Mouse (Mus musculus) lung, postnatal 25 days (tissue): Measurements from ENCODE around the gene Lsg1.
A peak's percentile ranks its signal among the peaks of the same experiment; 100 is the strongest.

Source experiments
- DNase-seq: peaks from one replicate; pipeline ENCODE4 v3.0.0; 2022; ENCODE audit warnings: low spot score

Lsg1 gene

DNA sequence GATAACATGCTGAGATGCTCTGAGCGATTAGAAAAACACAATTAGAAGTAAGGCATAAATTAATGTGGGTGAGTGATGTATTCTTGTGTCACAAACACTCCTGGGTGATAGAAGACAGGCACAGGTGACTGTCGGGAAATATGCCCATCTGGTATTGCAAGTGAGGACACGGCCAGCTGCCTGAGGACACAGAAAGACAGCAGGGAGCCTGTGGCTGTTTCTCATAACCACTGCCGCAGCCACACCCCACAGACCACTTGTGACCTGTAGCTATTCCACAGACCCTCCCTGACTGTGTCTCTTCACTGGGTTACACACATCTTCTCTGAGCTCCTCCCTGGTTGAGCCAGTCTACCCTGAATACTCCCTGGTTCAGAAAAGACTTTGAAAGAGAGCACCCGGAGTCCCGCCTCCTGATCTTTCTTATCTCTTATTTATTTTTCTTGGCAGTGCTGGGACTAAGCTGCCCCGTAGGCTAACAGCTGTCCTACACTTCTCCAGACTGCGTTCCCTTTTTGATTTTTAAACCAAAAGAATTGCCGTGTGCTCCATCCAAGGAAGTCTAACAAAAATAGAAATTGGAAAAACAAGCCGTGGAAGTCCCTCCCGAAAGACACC, 69.6 kb downstream of the Lsg1 start:
- DNase-seq: peak; percentile 34

DNA sequence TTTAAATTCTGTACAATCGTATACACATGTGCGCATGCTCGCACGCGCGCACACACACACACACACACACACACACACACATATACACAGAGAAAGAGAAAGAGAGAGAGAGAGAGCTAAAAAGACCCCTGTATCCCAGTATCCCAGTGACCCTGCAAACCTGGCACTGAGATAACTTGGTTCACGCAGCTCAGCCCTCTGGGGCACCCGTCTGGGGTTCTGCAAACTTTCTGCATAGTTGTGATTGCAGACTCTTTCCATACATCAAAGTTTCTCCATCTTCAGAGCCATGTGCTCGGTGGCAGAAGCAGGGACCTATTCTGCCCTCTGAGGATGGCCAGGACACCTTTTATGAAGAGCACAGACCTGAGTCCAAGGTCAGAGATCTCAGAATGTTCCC, 70.4 kb downstream of the Lsg1 start:
- no peak for DNase-seq

DNA sequence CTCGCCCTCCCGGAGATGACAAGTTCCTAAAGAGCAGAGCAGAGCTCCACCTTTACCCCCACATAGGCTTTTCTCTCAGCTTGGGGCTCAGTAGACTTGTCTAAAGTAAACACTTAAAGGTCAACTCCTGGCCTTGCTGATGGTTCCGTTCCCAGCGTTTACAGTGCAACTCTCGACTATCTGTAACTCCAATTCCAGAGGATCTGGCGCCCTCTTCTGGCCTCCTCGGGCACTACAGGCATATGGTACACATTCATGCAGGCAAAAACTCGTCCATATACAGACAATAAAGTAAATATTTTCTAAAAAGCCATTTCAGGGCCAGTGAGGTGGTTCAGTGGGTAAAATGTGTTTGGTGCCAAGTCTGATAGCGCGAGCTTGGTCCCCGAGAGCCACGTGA, 72.0 kb downstream of the Lsg1 start:
- DNase-seq: no peak

DNA sequence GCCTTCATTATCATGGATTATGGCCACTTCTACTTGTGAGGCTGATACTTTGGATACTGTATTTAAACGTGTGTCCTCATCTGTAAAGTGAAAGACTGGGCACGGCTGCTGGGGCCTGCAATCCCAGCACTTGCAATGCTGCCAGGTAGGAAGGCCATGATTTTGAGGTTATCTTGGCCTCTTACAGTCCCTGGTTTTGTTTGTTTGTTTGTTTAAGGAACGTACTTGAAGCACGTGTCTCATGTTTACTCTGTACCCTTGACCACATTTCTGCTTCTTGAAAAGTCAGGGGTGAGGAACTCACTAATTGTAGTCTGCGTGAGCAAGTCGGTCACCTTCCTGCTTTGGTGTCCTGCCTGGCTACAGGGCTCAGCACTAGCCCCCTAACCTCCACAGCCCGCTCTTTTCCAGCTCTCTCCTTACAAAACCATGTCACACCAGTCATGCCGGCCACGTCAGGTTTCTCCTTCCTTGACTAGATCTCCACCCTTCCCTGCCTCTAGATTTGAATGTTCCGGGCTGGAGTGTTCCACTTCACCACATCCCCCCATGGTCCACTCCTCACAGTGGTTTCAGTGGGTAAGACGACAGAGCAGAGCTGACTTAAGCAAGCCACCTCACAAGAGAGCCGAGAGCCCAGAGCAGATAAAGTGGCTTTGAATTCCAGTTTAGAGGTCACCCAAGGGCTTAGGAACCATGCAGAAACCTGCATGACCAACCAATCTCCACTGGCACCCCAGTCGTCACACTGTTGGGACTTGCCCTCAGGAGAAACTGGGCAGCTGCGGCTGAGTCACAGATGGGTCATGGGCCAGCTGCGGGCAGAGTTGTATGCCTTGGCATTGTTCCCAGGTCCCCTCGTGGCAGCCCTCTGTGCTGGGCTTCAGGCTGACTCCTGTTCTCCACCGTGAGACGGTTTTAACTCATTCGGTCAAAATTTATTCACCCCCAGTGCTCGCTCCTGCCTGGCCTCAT, 74.1 kb downstream of the Lsg1 start:
- DNase-seq: no peak

DNA sequence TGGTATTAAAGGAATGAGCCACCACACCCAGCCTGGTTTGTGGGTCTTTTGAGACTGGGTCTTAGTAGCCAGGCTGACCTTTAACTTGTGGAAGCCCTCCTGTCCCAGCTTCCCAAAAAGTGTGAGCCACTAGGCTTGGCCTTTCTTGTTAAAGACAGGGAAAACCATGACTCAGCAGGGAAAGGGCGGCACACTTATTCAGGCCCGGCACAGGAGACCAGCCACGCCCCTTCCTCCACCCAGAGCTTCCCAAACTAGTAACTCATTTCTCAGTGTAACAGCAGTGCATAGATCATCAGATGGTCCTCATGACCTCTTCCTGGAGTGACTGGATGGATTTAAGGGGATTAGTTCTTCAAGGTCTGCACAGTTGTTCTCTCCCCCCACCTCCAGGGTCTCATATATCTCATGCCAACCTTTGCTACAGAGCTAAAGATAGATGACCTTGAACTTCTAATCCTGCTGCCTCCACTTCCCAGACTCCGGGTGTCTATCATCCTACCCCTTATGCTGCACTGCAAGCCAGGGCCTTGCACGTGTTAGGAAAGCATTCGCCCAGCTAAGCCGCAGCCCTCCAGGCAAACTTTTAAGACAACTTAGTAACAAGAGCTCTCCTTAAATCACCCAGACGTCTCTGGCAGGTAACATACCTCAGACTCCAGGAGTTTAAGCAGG, 74.9 kb downstream of the Lsg1 start:
- no peak for DNase-seq

DNA sequence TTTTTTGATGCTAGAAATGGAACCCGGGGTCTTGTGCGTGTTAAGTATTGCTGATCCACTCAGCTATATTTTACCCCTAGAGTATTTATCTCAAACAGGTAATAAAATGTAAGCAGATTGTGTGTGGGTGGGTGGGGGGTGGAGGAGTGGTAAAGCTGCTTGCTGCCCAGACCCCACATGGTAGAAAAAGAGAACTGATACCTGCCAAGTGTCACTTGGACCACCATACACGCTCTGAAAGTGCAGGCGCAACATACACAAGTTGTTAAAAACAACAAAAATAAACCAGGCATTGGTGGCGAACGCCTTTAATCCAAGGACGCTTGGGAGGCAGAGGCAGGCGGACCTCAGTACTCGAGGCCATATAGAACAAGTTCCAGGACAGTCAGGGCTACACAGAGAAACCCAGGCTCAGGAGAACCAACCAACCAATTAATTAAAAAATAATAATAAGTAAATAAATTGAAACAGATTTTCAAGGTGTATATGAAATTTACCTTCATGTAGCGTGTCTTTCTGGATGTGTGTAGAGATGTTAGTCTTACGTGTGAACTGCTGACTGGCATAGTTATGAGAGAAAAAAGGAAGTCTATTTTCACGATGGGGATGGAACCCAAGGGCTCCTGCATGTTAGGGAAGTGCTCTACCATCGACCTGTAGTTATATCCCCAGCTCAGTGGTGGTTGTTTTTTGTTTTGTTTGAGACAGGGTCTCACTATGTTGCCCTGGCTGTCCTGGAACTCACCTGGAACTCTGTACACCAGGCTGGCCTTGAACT, 75.6 kb downstream of the Lsg1 start:
- DNase-seq: no peak

DNA sequence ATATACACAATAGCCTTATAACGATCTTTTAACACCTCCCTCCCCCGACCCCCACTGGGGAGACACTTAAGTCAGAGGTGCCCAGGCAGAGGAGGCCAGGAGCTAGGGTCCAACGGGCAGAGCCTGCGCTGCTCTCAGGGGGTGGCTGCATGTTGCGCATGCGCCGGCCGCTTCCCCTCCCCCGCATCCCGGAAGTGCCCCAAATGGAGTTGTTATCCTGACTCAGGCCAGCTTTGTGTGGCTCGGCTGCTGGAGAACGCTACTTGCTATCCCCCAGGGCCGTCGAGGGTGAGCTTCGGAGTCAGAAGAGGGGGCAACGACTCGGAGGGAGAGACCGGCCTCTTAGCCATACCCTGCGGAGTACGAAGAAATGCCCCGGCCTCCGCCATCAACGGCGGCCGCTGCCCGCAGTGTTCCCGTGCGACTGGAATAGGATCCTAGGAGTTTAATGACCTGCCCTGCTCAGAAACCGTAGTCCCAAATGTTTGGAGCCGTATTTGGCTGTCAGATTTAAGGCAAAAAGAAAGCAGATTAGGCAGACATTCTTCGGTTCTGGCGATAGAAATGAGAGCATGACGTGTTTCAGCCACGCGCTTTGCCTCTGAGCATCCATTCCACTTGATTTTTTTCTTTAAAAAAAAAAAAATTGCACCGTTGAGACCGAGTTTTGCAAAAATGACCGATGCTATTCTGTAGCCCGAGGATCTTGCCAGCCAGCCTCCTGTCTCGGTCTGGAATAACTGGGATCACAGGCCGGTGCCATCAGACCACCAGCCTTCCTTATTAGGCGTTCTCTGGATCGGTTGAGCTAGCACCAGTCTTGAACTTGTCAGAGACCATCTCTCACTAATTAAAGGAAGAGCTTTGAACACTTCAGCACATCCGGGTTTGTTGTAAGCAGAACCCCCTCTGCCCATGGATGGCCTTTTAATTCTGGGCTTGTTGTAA, 76.6 kb downstream of the Lsg1 start:
- peak; percentile 87 for DNase-seq
